Mouse (Mus musculus) urinary bladder, postnatal 36 days (tissue): Measurements from ENCODE around the gene Fcmr.

ENCODE experiments used
- DNase-seq, 2 experiments: peaks; one replicate each; pipeline ENCODE4 v3.0.0; 2022; ENCODE audit warnings: low spot score in 2 of 2, mixed read lengths in 1 of 2

The Fcmr gene

GRCm38 (mm10) chr1:130865541-130866221 lies at the start of gene Fcmr:
Fcmr (plus strand) TSS chr1:130865669.
- no peak for DNase-seq

GRCm38 (mm10) chr1:130819737-130820136 lies 45.7 kb upstream of the Fcmr start:
- DNase-seq: no peak

GRCm38 (mm10) chr1:130820316-130821148 lies 44.9 kb upstream of the Fcmr start:
- no peak for DNase-seq

GRCm38 (mm10) chr1:130821149-130821471 lies 44.4 kb upstream of the Fcmr start:
- DNase-seq: no peak

GRCm38 (mm10) chr1:130821911-130822625 lies 43.4 kb upstream of the Fcmr start:
- DNase-seq: no peak

- no peak for DNase-seq
Measured at GRCm38 (mm10) chr1:130826448-130826847, 39.0 kb upstream of the Fcmr start, which contains the start of gene Pigr. Pigr (plus strand) TSS chr1:130826684.

GRCm38 (mm10) chr1:130828656-130829055 lies 36.8 kb upstream of the Fcmr start:
- no peak for DNase-seq

GRCm38 (mm10) chr1:130829906-130830830 lies 35.3 kb upstream of the Fcmr start:
- DNase-seq: no peak

GRCm38 (mm10) chr1:130832230-130833149 lies 33.0 kb upstream of the Fcmr start:
- no peak for DNase-seq

GRCm38 (mm10) chr1:130835161-130835936 lies 30.1 kb upstream of the Fcmr start:
- no peak for DNase-seq

- no peak for DNase-seq
Measured at GRCm38 (mm10) chr1:130838288-130838687, 27.2 kb upstream of the Fcmr start.

- no peak for DNase-seq
Measured at GRCm38 (mm10) chr1:130840599-130841379, 24.7 kb upstream of the Fcmr start.

- no peak for DNase-seq
Measured at GRCm38 (mm10) chr1:130841621-130842020, 23.8 kb upstream of the Fcmr start.

GRCm38 (mm10) chr1:130844516-130844915 lies 21.0 kb upstream of the Fcmr start:
- no peak for DNase-seq

GRCm38 (mm10) chr1:130849530-130850214 lies 15.8 kb upstream of the Fcmr start:
- DNase-seq: no peak

GRCm38 (mm10) chr1:130850405-130850804 lies 15.1 kb upstream of the Fcmr start:
- DNase-seq: no peak

GRCm38 (mm10) chr1:130854819-130855218 lies 10.7 kb upstream of the Fcmr start:
- DNase-seq: no peak

- DNase-seq: no peak
Measured at GRCm38 (mm10) chr1:130855723-130856122, 9.7 kb upstream of the Fcmr start.
